Mouse (Mus musculus): ENCODE results near the gene Cdh16. TPM values are rescaled to one million over a fixed set of nuclear protein-coding genes. Genes with fewer than 3 reads are reported as not detected.

The Cdh16 gene
- polyA plus RNA-seq, 1 experiment from 2014 or later, result 0.79 TPM

DNA sequence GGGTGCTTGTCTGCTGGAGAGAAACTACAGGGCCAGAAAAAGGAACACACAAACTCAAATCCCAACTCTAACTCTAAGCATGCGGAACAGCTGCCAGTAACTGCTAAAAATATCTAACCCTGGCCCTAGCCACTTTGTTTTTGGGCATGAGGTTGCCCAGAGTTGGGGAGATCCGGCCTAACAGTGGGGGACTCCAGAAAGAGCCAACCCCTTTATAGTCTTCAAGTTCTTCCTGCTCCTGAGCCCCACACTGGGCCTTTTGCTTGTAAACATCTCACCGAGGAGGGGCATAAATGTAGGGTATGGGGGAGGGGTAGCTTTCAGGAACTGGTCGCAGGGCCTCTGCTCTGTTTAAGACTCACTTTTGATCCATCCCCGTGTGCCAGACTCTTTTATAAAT, 7.8 kb upstream of the Cdh16 start:
- Histone ChIP-seq H3K27ac (no peak overlapping the region), H3K36me3 (no peaks in the 10 kb centered on the region), H3K4me3 (replicated peaks) (peak overlapping the region; percentile 37; the same call in 1 of the 2 replicates), H3K4me1 (replicated peaks) (peaks cover 15% of the 10 kb centered on the region; the same call in 1 of the 2 replicates), H3K9me3 (no peaks in the 10 kb centered on the region), H3K4me2 (replicated peaks) (peak overlapping the region; percentile 83), H3K9ac (no peak overlapping the region), H3K27me3 (replicated peaks) (peaks cover 14% of the 10 kb centered on the region)
- ATAC-seq, result no peak
- WGBS, result 32% methylated on average over 5 of the region's 5 CpGs

DNA sequence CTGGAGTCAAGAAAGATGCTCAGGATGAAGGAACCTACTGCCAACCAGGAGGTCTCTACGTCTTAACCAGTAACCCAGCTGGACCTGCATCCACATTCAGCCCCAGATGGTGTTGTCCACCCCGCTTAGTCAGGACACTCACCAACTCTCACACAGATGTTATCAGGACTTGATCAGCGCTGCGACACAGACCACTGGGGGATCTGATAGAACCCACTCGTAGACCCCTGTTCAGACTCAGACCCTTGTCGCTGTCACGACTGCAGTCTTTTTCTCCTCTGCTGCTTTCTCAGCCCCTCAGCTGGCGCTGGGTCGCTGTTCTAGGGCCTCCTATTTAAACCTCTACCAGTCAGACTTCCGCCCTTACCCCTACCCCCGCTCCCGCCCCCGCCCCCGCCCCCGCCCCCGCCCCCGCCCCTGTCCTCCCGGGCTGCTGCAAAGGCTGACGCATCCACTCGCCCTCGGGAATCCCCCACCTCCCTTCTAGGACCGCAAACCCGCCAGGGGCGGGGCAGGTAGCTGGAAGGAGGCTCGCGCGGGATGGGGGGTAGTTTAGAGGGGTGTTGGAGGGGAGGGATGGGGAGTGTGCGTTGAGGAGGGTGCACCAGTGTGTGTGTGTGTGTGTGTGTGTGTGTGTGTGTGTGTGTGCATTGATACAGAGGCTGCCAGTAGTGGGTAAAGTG, 6.9 kb upstream of the Cdh16 start, which contains the start of gene Rrad:
Gene Rrad (minus strand): TSS at position 347 of the 683 bp plus-strand sequence.
- Histone ChIP-seq H3K4me3 (replicated peaks) (peak within 1 kb of the TSS; percentile 37), H3K9ac (peak within 1 kb of the TSS; percentile 28), H3K9me3 (no peaks in the 10 kb centered on the region), H3K4me2 (replicated peaks) (peak within 1 kb of the TSS; percentile 83), H3K27ac (no peak within 1 kb of the TSS), H3K27me3 (replicated peaks) (peaks cover 14% of the 10 kb centered on the region), H3K4me1 (replicated peaks) (peaks cover 15% of the 10 kb centered on the region; the same call in 1 of the 2 replicates), H3K36me3 (no peaks in the 10 kb centered on the region)
- peak; percentile 81 for ATAC-seq
- WGBS, result 2% methylated on average over 28 of the region's 28 CpGs

DNA sequence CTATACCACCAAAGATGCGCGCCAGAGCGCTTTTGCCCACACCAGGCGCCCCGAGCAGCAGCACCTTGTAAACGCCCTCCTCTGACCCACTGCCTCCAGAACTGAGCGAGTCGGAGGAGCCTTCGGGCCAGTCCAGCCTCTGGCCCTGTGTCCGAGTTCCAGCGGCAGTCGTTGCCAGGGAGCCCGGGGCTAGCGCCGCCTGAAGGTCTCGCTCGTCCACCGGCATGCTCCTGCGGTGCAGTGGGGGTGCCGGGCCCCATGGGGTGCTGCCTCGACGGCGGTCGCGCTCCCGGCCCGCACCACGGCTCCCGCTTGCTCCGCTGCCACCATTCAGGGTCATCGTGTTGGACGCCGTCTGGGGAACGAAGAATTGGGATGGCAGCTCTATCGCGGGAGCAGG, 6.4 kb upstream of the Cdh16 start:
- peak overlapping the region; percentile 28 for H3K9ac ChIP-seq
- no peak overlapping the region for H3K27ac ChIP-seq

DNA sequence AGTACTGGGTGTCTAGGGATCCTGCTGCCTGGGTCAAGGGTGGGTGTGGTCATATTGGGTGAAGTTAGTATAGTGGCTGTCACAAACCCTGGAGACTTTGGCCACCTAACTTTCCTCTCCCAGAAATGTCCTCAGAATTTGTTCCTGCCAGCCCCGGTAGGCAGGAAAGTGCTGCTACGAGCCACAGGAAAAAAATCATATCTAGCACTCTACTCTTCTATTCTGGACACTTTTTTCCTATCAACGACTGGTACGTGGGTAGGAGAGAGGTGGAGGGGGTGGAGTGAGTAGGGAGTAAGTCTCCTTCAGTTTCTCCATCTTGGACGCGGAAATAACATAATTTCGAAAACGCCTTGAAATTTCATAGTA, 5.9 kb upstream of the Cdh16 start:
- Histone ChIP-seq H3K9ac (0 out of 2 replicates have a peak overlapping the region, but pooled peaks have one; percentile 28), H3K27me3 (replicated peaks) (peaks cover 14% of the 10 kb centered on the region), H3K36me3 (no peaks in the 10 kb centered on the region), H3K27ac (no peak overlapping the region), H3K4me2 (replicated peaks) (peak overlapping the region; percentile 83), H3K9me3 (no peaks in the 10 kb centered on the region), H3K4me1 (replicated peaks) (peaks cover 15% of the 10 kb centered on the region; the same call in 1 of the 2 replicates), H3K4me3 (replicated peaks) (no peak overlapping the region)
- 41% methylated on average over 8 of the region's 8 CpGs for WGBS
- no peak for ATAC-seq

More for the DNA sequence above, 6.4 kb upstream of the Cdh16 start:
- WGBS, result 2% methylated on average over 36 of the region's 36 CpGs
- no peaks in the 10 kb centered on the region for H3K9me3 ChIP-seq
- H3K4me2 ChIP-seq (replicated peaks), result peak overlapping the region; percentile 83
- H3K36me3 ChIP-seq, result no peaks in the 10 kb centered on the region
- peaks cover 14% of the 10 kb centered on the region for H3K27me3 ChIP-seq (replicated peaks)
- peak; percentile 40; the same call in 1 of the 2 replicates for ATAC-seq
- peaks cover 15% of the 10 kb centered on the region; the same call in 1 of the 2 replicates for H3K4me1 ChIP-seq (replicated peaks)
- H3K4me3 ChIP-seq (replicated peaks), result peak overlapping the region; percentile 37

DNA sequence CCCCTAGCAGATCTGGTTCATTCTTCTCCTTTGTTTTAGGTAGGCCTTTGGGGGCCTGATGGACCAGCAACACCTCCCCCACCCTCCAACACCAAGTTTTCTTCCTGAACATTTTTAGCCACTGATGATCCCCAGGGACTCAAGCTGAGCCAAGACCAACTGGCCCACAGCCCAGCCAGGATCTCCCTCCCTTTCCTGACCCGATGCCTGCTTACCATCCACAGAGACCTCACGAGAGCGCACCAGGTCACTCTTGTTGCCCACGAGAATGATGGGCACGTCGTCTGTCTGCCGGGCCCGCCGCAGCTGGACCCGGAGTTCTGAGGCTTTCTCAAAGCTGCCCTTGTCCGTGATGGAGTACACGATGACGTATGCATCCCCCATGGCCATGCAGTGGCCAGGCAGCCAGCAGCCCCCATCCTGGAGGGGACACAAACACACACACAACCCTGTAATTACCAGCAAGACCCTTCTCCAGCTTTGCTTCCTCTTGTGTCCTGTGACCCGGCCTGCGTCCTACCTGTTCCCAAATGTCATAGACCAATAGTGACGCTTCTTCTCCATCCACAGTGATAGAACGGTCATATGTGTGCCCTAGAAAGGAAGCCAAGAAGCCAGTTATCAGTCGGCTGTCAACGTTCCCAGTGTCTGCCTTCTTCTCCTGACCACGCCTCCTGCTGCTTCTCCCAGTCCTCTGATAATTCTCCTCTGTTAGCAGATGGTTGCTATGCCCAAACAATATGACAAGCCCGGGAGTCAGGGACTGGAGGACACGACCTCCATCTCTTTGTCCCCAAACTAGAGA, 5.3 kb upstream of the Cdh16 start:
- Histone ChIP-seq H3K9ac (no peak overlapping the region), H3K4me3 (replicated peaks) (no peak overlapping the region), H3K36me3 (no peaks in the 10 kb centered on the region), H3K27ac (no peak overlapping the region), H3K9me3 (no peaks in the 10 kb centered on the region), H3K4me1 (replicated peaks) (peaks cover 15% of the 10 kb centered on the region; the same call in 1 of the 2 replicates), H3K4me2 (replicated peaks) (peak overlapping the region; percentile 83; the same call in 1 of the 2 replicates), H3K27me3 (replicated peaks) (peaks cover 14% of the 10 kb centered on the region)
- ATAC-seq, result no peak
- 68% methylated on average over 22 of the region's 22 CpGs for WGBS

DNA sequence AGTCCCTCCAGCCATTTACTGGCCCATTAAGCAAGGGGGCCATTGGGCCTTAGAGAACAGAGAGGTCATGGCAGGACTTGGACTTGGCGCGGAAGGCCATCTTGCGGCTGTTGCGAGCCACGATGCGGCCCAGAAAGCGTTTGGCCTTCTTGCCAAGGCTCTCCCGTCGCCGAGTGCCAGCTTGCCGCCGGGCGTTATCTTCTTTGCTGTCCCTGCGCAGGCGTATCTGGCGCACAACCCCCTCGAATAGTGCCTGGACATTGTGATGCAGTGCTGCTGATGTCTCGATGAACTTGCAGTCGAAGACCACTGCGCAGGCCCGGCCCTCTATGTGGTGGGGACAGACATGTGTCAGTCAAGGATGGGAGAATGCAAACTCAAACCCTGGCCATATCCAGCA, 4.2 kb upstream of the Cdh16 start:
- whole genome bisulfite sequencing, result 93% methylated on average over 21 of the region's 21 CpGs
- H3K9me3 ChIP-seq, result no peaks in the 10 kb centered on the region
- H3K4me3 ChIP-seq (replicated peaks), result no peak overlapping the region
- ATAC-seq, result no peak
- H3K27me3 ChIP-seq (replicated peaks), result peaks cover 14% of the 10 kb centered on the region
- no peaks in the 10 kb centered on the region for H3K36me3 ChIP-seq
- H3K27ac ChIP-seq, result no peak overlapping the region
- no peak overlapping the region for H3K9ac ChIP-seq
- no peak overlapping the region for H3K4me2 ChIP-seq (replicated peaks)
- H3K4me1 ChIP-seq (replicated peaks), result peaks cover 15% of the 10 kb centered on the region; the same call in 1 of the 2 replicates

DNA sequence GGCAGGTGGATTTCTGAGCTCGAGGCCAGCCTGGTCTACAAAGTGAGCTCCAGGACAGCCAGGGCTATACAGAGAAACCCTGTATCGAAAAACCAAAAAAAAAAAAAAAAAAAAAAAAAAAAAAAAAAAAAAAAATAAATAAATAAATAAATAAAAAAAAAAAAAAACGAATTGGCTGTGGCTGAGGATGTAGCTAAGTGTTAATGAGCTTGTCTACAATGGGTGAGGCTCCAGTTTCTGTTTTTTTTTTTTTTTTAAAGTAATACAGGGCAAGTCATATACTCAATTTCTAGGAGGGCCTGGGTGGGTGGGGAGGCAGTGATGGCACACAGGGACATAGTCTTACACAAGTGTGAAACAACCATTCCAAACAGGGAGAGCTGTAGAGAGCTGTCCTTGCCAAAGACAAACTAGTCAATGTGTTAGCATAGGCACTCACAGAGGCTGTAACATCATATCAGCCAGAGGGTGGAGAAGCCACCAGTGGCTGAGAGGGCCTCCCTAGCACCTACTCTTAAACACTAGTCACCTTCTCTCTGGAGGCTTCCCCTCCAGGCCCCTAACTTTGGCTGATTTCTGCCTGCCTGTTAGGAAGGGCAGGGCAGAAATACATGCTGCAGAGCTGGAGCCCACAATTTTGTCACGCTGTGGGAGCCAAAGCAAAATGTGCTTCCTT, 3.0 kb upstream of the Cdh16 start:
- WGBS, result 72% methylated on average over 4 of the region's 4 CpGs
- Histone ChIP-seq H3K27me3 (replicated peaks) (peaks cover 14% of the 10 kb centered on the region), H3K27ac (no peak overlapping the region), H3K36me3 (no peaks in the 10 kb centered on the region), H3K4me1 (replicated peaks) (peaks cover 15% of the 10 kb centered on the region; the same call in 1 of the 2 replicates), H3K9ac (no peak overlapping the region), H3K9me3 (no peaks in the 10 kb centered on the region), H3K4me3 (replicated peaks) (no peak overlapping the region), H3K4me2 (replicated peaks) (no peak overlapping the region)
- no peak for ATAC-seq

DNA sequence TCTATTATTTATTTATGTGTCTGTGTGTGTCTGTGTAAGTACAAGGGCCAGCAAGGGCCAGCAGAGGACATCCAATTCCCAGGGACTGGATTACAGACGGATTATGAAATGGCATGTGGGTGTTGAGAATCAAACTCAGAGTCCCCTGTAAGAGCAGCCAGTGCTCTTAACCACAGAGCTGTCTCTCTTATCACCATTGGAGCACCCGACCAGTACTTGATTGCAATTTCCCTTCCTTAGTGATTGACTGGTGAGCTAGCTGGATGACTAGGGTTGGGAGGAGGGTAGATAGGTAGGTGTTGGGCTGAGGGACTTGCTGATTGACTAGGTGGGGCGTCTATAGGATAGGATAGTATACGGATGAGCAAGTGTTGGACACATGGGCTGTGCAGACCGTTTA, 3.4 kb downstream of the Cdh16 start:
- H3K9ac ChIP-seq, result no peak overlapping the region
- no peaks in the 10 kb centered on the region for H3K4me1 ChIP-seq (replicated peaks)
- H3K9me3 ChIP-seq, result no peaks in the 10 kb centered on the region
- ATAC-seq, result no peak
- WGBS, result 65% methylated on average over 5 of the region's 5 CpGs
- H3K4me3 ChIP-seq (replicated peaks), result no peak overlapping the region
- no peak overlapping the region for H3K4me2 ChIP-seq (replicated peaks)
- H3K27me3 ChIP-seq (replicated peaks), result no peaks in the 10 kb centered on the region
- H3K36me3 ChIP-seq, result no peaks in the 10 kb centered on the region
- H3K27ac ChIP-seq, result no peak overlapping the region

DNA sequence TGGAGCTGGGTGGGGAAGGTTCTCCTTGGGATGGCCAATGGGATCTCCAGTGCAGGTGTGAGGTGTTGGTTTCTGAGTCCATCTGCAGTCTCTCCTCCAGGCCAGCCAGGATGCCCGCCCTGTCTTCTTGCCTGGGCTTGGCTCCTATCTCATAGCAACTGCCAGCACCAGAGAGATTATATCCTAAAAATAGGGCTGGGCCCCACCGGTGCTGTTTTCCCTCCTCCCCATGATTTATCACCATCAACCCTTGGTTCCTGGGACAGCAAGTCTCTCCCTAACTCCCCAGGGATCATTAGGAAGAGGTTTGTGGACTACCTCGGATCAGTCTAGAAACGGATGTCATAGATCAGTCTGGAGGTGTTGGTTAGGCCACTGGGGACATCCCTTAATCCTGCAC, 11.1 kb downstream of the Cdh16 start:
- Histone ChIP-seq H3K36me3 (no peaks in the 10 kb centered on the region), H3K27me3 (replicated peaks) (no peaks in the 10 kb centered on the region), H3K4me3 (replicated peaks) (no peak overlapping the region), H3K4me1 (replicated peaks) (0 out of 2 replicates have a peak, but pooled peaks cover 12% of the 10 kb centered on the region), H3K27ac (no peak overlapping the region), H3K4me2 (replicated peaks) (no peak overlapping the region), H3K9me3 (no peaks in the 10 kb centered on the region), H3K9ac (no peak overlapping the region)
- WGBS, result 80% methylated on average over 4 of the region's 4 CpGs
- no peak for ATAC-seq

DNA sequence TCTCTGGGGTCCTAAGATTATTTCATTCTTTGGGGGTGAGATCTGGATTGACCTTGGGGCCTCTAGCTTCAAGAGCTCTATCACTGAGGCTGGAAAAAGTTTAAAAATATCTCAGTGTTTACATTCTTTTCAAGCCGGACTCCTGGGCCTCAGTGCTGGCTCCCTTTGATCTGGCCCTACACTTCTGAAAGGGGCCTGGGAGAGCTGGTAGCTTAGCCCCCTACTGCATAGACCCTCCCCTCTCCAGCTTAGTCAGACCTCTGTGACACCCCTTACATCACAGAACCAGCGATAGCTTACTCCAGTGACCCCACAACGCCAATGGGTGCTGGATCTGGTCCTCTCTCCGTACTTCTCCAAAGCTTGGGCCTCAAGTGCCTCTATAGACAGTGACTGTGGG, 12.6 kb downstream of the Cdh16 start:
- 43% methylated on average over 4 of the region's 4 CpGs for WGBS
- Histone ChIP-seq H3K9me3 (no peaks in the 10 kb centered on the region), H3K36me3 (no peaks in the 10 kb centered on the region), H3K27me3 (replicated peaks) (no peaks in the 10 kb centered on the region), H3K4me3 (replicated peaks) (no peak overlapping the region), H3K4me2 (replicated peaks) (no peak overlapping the region), H3K27ac (no peak overlapping the region), H3K9ac (no peak overlapping the region), H3K4me1 (replicated peaks) (peaks cover 14% of the 10 kb centered on the region; the same call in 1 of the 2 replicates)
- ATAC-seq, result 0 out of 2 replicates have a peak, but pooled peaks have one; percentile 34

DNA sequence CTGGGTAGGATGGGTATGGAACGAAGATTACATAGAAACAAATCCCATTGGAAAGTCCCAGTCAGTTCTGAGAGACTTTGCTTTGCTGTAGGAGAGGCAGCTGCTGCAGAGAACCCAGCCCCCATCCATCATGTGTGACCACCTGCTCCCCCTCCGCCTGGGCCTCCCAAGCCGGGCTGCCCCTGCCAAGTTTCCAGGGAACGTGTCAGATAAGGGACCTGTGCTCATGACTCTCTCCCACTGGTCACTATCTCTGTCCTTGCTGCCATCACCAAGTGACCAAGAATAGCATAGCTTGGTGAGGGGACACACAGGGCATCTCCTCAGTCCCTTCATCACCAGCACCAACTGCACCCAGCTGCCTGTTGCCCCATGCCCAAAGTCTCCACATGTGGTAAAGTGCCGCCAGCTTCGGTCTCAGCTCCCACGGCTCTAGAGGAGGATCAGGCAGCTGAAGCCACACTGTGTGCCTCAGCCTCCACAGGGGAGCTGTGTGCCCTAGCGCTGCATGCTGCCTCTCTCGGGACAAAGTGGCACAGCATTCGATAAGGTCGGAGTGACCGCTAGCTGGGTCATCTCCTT, 13.9 kb downstream of the Cdh16 start:
- H3K27me3 ChIP-seq (replicated peaks), result no peaks in the 10 kb centered on the region
- no peak overlapping the region for H3K4me2 ChIP-seq (replicated peaks)
- no peak for ATAC-seq
- H3K4me3 ChIP-seq (replicated peaks), result no peak overlapping the region
- H3K36me3 ChIP-seq, result no peaks in the 10 kb centered on the region
- 0 out of 2 replicates have a peak overlapping the region, but pooled peaks have one; percentile 10 for H3K9ac ChIP-seq
- no peak overlapping the region for H3K27ac ChIP-seq
- 68% methylated on average over 12 of the region's 12 CpGs for WGBS
- H3K4me1 ChIP-seq (replicated peaks), result peaks cover 18% of the 10 kb centered on the region; the same call in 1 of the 2 replicates
- no peaks in the 10 kb centered on the region for H3K9me3 ChIP-seq

All from intestine, embryonic 15.5 days (tissue).